Mouse (Mus musculus) testis, postnatal 10 days (tissue): ENCODE results near the gene Hes7.
A peak's percentile ranks its signal among the peaks of the same experiment; 100 is the strongest.

ENCODE experiments used
- DNase-seq: peaks from one replicate; pipeline ENCODE4 v3.0.0; 2021; ENCODE audit warnings: low spot score

Gene Hes7

DNA sequence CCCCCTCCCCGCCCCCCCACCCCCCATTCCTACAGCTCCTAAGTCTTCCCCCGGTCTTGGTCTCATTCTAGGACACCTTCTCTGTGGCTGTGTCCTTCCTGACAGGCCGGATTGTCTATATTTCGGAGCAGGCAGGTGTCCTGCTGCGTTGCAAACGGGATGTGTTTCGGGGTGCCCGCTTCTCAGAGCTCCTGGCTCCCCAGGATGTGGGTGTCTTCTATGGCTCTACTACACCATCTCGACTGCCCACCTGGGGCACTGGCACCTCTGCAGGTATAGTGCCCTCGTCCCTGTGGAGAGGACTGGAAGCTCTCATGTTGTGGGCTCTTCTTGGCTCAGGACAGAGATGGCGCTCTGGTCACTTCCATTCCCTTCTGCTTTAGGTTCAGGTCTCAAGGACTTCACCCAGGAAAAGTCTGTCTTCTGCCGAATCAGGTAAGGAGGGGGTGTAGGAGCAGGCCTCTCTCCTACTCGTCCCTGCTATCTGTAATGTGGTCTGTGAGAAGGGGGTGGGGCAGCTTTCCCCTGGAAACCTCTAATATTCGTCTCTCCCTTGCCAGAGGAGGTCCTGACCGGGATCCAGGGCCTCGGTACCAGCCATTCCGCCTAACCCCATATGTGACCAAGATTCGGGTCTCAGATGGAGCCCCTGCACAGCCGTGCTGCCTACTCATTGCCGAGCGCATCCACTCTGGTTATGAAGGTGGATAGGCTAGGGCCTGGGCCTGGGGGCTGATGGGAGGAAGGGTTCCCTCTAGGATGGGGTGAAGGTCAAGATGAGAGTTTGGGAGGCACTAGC, 18.4 kb upstream of the Hes7 start:
- peak; percentile 39 for DNase-seq

GRCm38 (mm10) chr11:69102403-69102725, 17.8 kb upstream of the Hes7 start:
- peak; percentile 39 for DNase-seq

- peak; percentile 43 for DNase-seq
These were observed 17.1 kb upstream of the Hes7 start for GRCm38 (mm10) chr11:69103121-69103520.

DNA sequence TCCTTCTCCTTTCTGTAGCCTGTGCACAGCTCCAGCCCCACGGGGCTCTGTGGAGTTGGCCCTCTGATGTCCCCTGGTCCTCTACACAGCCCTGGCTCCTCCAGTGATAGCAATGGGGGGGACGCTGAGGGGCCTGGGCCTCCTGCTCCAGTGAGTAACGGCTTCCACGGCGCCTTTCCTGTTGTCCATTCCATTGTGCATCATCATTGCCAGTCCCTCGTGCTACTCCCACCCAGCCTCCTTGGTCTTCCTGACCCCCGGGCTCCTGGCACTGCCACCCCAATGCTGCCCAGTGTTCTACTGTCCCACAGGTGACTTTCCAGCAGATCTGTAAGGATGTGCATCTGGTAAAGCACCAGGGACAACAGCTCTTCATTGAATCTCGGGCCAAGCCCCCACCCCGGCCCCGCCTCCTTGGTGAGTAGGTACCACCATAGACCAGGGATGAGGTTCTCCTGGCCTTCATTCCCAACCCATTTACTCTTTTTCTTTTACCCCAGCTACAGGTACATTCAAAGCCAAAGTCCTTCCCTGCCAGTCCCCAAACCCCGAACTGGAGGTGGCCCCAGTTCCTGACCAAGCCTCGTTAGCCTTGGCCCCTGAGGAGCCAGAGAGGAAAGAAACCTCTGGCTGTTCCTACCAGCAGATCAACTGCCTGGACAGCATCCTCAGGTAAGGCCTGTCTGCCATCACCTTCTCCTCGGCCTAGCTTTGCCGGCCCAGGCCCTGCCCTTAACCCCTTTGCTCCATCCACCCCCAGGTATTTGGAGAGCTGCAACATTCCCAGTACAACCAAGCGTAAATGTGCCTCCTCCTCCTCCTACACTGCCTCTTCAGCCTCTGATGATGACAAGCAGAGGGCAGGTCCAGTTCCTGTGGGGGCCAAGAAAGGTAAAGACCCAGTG, 16.4 kb upstream of the Hes7 start:
- peak; percentile 42 for DNase-seq

GRCm38 (mm10) chr11:69104487-69104886, 15.7 kb upstream of the Hes7 start:
- peak; percentile 43 for DNase-seq

DNA sequence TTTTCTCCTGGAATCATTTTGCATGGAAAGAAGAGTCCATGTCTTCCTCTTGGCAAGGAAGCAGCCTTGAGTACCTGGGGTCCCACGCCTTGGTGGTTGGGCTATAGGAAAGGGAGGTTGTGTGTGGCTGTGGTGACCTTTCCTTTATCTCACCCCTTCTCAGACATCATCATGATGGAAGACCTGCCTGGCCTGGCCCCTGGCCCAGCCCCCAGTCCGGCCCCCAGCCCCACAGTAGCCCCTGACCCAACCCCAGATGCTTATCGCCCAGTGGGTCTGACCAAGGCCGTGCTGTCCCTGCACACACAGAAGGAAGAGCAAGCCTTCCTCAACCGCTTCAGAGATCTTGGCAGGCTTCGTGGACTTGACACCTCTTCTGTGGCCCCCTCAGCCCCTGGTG, 15.0 kb upstream of the Hes7 start:
- DNase-seq = peak; percentile 41

- DNase-seq = peak; percentile 38
These were observed 14.4 kb upstream of the Hes7 start for GRCm38 (mm10) chr11:69105796-69106195.

- DNase-seq = peak; percentile 51
These were observed 13.9 kb upstream of the Hes7 start for GRCm38 (mm10) chr11:69106299-69106698.

- peak; percentile 49 for DNase-seq
These were observed 13.4 kb upstream of the Hes7 start for GRCm38 (mm10) chr11:69106842-69107241.

DNA sequence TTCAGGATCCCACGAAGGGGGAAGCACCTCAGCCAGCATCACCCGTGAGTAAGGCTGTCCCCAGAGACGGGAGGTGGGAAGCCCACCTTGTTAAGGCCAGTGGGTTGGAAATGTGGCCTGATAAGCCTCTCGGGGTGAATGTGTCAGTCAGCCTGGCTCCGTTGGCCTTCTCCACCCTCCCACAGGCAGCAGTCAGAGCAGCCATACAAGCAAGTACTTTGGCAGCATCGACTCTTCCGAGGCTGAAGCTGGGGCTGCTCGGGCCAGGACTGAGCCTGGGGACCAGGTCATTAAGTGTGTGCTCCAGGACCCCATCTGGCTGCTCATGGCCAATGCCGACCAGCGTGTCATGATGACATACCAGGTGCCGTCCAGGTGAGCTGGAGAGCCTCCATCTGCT, 12.5 kb upstream of the Hes7 start:
- peak; percentile 38 for DNase-seq

DNA sequence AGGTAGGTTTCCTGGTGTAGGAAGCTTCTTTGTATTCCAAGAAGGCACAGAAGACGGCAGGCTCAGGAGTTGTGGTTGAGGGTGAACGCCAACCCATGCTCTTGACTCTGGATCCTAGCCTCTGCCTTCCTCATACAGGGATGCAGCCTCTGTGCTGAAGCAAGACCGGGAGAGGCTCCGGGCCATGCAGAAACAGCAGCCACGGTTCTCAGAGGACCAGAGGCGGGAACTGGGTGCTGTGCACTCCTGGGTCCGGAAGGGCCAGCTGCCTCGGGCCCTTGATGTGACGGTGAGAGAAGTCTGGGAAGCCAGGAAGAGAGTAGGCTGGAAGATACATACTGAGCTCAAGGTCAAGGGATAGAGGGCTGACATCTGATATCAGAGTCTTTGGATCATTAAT, 12.0 kb upstream of the Hes7 start:
- DNase-seq = peak; percentile 39

DNA sequence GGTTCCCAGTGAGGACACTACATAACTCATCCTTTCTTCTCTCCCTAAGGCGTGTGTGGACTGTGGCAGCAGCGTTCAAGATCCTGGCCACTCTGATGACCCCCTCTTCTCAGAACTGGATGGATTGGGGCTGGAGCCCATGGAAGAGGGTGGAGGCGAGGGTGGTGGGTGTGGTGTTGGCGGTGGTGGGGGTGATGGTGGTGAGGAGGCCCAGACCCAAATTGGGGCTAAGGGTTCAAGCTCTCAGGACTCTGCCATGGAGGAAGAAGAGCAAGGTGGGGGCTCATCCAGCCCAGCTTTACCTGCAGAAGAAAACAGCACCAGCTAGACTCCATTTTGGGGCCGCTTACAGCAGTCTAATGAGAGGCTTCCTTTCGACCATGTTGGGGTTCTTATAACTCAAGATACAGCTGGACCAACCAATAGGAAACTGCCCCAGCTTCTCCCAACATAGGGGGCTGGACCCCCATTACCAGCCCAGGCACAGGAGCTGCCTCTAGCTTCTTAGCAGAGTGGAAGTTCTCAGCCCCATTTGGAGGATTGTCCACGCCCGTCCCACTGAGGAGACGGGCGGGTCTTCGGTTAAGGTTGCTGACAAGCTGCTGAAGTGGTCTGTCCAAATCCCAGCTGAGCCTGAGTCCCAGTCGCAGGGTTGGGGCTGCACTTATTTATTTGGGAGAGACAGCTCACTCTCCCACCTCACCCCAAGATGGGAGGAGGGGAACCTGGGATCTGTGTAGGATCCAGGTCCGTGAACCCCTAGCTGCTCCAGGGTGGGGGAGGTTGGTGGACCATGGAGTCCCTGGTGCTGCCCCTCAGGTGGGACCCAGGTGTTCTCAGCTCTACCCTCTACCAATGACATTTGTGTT, 10.9 kb upstream of the Hes7 start:
- DNase-seq = no peak

- peak; percentile 98 for DNase-seq
These were observed 9.7 kb upstream of the Hes7 start for GRCm38 (mm10) chr11:69110319-69111046.

DNA sequence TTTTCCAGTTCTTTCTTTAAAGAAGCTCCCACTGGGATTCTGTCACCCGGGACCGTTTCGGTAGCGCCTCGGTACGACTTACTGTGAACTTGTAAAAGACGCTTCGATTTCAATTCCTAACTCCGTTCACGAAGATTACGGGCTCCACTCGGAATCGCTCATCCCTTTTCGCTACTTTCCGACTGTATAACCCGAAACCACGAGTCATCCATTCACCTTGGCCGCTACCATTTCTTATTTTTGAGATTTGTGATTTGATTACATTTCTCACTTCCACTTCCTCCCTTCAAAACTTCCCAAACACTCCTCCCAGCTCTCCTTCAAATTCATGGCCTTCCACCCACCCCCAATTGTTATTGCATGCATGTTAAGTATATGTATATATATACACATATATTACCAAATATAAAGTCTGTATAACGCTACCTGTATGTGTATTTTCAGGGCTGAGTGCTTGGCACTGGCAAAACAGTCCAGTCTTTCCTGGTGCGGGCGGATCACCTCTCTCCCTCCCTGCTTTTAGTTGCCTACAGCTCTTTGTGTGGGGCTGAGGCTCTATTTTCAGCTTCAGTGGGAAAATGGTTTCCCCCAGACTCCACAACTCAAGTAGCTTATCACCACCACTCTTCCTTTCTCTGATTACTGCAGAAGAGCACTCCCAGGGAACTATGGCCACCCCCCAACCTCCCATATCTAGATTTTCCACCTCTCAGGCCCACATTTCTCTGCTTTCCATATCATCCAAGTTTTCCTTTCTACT, 9.0 kb upstream of the Hes7 start:
- no peak for DNase-seq

- no peak for DNase-seq
These were observed 8.3 kb upstream of the Hes7 start for GRCm38 (mm10) chr11:69111865-69112264.

DNA sequence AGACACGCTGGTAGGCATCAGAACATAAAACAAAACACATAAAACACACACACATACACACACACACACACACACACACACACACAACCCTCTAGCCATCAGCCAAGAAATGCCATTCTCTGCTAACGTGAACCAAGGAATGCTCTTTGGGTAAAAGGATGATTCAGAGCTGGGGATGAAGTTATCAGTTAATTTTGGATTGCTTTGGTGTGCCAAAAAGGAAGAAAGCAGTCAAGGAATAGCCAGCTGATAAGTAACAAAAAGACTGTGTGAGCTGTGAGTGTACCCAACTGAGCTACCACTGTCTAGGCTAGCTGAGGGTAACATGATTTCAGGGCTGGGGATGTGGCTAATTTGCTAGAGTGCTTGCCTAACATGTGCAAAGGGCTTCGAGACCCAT, 6.2 kb upstream of the Hes7 start:
- no peak for DNase-seq

GRCm38 (mm10) chr11:69114621-69115020, 5.6 kb upstream of the Hes7 start:
- DNase-seq = no peak

- DNase-seq = no peak
These were observed 3.4 kb upstream of the Hes7 start for GRCm38 (mm10) chr11:69116843-69117242.

DNA sequence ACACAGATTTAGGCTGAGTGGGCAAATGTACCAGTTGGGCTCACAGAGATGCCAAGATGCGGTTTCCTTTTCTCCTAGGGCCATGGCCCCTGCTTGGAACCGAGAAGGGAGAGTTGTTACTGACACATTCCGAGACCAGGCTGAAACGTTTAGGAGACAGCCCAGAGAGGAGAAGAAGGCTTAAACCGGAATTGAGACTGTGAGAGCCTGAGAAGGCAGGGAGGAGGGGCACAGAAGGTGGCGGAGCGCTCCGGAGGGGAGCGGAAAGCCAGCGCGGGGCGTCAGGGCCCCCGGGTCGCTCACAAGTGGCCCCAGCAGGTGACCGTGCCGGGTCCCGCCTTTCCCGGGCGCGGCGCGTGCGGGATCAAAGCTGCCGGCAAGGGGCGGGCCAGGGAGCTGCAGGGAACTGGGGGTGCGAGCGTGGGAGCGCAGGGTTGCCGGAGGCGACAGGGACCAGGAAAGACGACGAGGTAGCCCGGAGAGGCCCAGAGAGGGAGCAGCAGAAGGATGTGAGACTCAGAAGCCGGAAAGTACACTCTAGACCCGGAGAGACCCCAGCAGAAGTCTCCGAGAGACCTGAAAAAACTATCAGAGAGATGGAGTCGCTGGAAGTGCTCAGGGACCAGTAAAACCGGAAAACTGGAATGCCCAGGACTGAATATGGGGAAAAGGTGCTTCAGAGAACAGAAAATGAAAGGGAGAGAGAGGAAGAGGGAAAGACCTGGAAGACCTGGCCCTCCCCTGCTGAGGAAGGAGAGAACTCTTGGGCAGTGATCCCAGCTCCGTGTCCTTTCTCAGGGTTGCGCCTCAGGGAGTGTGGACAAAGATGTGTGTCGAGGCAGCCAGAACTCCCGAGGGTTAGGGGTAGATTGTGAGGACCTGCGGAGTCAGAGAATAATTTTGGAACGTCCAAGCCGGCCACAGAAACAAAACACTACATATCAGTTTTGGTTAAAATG, 2.2 kb upstream of the Hes7 start:
- peak; percentile 79 for DNase-seq

DNA sequence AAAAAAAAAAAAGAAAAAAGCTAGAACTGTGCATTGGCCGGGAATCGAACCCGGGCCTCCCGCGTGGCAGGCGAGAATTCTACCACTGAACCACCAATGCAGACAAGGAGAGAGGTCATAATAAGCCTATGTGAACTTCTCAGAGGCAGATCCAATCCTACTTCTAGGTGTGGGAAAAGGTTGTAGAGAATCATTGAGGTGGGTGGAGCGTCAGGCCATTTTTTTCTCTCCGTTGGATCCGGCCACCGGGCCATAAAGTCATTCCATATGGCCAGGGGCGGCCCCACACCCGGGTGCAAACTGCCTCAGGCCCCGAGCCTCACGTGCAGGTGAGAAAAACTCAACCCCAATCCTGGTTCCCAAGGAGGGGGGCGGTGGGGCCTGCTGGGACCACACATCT, 1.4 kb upstream of the Hes7 start:
- peak; percentile 91 for DNase-seq
